Mouse (Mus musculus) adrenal gland, postnatal 4 days (tissue): ENCODE results near the gene Lrriq1. TPM values are rescaled to one million over a fixed set of nuclear protein-coding genes. Genes with fewer than 3 reads are reported as not detected.
A peak's percentile ranks its signal among the peaks of the same experiment; 100 is the strongest.

Experiments used
- DNase-seq, 2 experiments: peaks; one replicate each; pipeline ENCODE4 v3.0.0; 2021 to 2022; ENCODE audit warnings: low spot score in 2 of 2, mixed read lengths in 2 of 2
- long read RNA-seq, 2 experiments: library from polyadenylated mRNA; stranded (forward); transcript quantifications; one replicate each; pipeline ENCODE4 v2.0.0; 2021
- total RNA-seq, 2 experiments: library from RNA; stranded (reverse); gene quantifications; 2 replicates each; pipeline ENCODE4 v1.2.3; 2021

Gene Lrriq1
- total RNA-seq = 1 to 10 TPM in 1 of 2 experiments, under 1 TPM in 1; 0.82 to 4.3 TPM
- long read RNA-seq, experiment 1 = 0 reads
- long read RNA-seq, experiment 2 = 0 reads

GRCm38 (mm10) chr10:103235707-103236459, at the start of gene Lrriq1:
Lrriq1 (minus strand) TSS chr10:103236322.
- peak; percentile 5 to 36 for DNase-seq

- DNase-seq = no peak
Observed at GRCm38 (mm10) chr10:103253842-103254803, 18.0 kb upstream of the Lrriq1 start.

- no peak for DNase-seq
Observed at GRCm38 (mm10) chr10:103236460-103236772, 294 bp upstream of the Lrriq1 start.

- no peak for DNase-seq
Observed at GRCm38 (mm10) chr10:103226646-103227045, 9.5 kb downstream of the Lrriq1 start.

- no peak for DNase-seq
Observed at GRCm38 (mm10) chr10:103194655-103195328, 41.3 kb downstream of the Lrriq1 start.

- no peak for DNase-seq
Observed at GRCm38 (mm10) chr10:103145769-103146379, 90.2 kb downstream of the Lrriq1 start.

- no peak for DNase-seq
Observed at GRCm38 (mm10) chr10:103144927-103145768, 91.0 kb downstream of the Lrriq1 start.

GRCm38 (mm10) chr10:103142526-103142925, 93.6 kb downstream of the Lrriq1 start:
- no peak for DNase-seq

GRCm38 (mm10) chr10:103141532-103141931, 94.6 kb downstream of the Lrriq1 start:
- no peak for DNase-seq

- no peak for DNase-seq
Observed at GRCm38 (mm10) chr10:103140609-103141008, 95.5 kb downstream of the Lrriq1 start.

- no peak for DNase-seq
Observed at GRCm38 (mm10) chr10:103114629-103115028, 121.5 kb downstream of the Lrriq1 start.

GRCm38 (mm10) chr10:103108090-103108489, 128.0 kb downstream of the Lrriq1 start:
- DNase-seq = no peak

GRCm38 (mm10) chr10:103086101-103086500, 150.0 kb downstream of the Lrriq1 start:
- DNase-seq = no peak

GRCm38 (mm10) chr10:103049593-103049992, 186.5 kb downstream of the Lrriq1 start:
- DNase-seq = no peak

GRCm38 (mm10) chr10:103046623-103047022, 189.5 kb downstream of the Lrriq1 start:
- DNase-seq = no peak

- DNase-seq = no peak
Observed at GRCm38 (mm10) chr10:103045019-103045418, 191.1 kb downstream of the Lrriq1 start.

GRCm38 (mm10) chr10:103035002-103035640, 201.0 kb downstream of the Lrriq1 start:
- DNase-seq = no peak

- DNase-seq = no peak
Observed at GRCm38 (mm10) chr10:103030931-103031330, 205.2 kb downstream of the Lrriq1 start.

GRCm38 (mm10) chr10:103029730-103030490, 206.2 kb downstream of the Lrriq1 start, which contains the start of gene Alx1:
Alx1 (minus strand) TSS chr10:103030215.
- DNase-seq = no peak
